Mouse (Mus musculus) leukemia stem cell, adult 10-12 weeks (primary cell): Measurements from ENCODE around the gene Rab12. TPM values are rescaled to one million over a fixed set of nuclear protein-coding genes. Genes with fewer than 3 reads are reported as not detected.

Experiments used
- polyA plus RNA-seq: library from polyadenylated mRNA; stranded (reverse); fragments of >175 nt; gene quantifications from 2 replicates; pipeline ENCODE4 v1.2.3, GENCODE M21; 2012; ENCODE audit warnings: low replicate concordance

Gene Rab12
- 7.5 and 13.0 TPM in 2 replicates for polyA plus RNA-seq

GRCm38 (mm10) chr17:66519554-66520553, at the start of gene Rab12:
Gene Rab12 (minus strand): TSS chr17:66519729.

GRCm38 (mm10) chr17:66449460-66450341, 69.8 kb downstream of the Rab12 start, which contains the start of gene Mtcl1:
Gene Mtcl1 (minus strand): TSS chr17:66449750.

Other genes with a start within 250 kb of the Rab12 start
- gene Mtcl1, start 70.0 kb downstream of the Rab12 start, polyA plus RNA-seq: 0.03 TPM in 1 of 2 replicates, not detected in the other
- gene Themis3, start 74.9 kb upstream of the Rab12 start, polyA plus RNA-seq: not detected in 2 replicates